Mouse (Mus musculus) layer of hippocampus, postnatal 14 days (tissue): ENCODE results near the gene Cox10. TPM values are rescaled to one million over a fixed set of nuclear protein-coding genes. Genes with fewer than 3 reads are reported as not detected.

Source experiments
- DNase-seq, 2 experiments: peaks; one replicate each; pipeline ENCODE4 v3.0.0; 2021 to 2022; ENCODE audit warnings: low spot score in 2 of 2, mixed read lengths in 1 of 2
- total RNA-seq, 2 experiments: library from RNA; stranded (reverse); gene quantifications; 2 replicates each; pipeline ENCODE4 v1.2.3; 2021

The Cox10 gene
- total RNA-seq, 2 experiments from 2014 or later = 23.5 to 25.8 TPM

GRCm38 (mm10) chr11:64002629-64003028 lies 76.6 kb downstream of the Cox10 start:
- DNase-seq = no peak

- DNase-seq = no peak
Measured at GRCm38 (mm10) chr11:64001111-64001510, 78.2 kb downstream of the Cox10 start.

GRCm38 (mm10) chr11:64000200-64000794 lies 79.0 kb downstream of the Cox10 start:
- no peak for DNase-seq

GRCm38 (mm10) chr11:63999431-63999830 lies 79.8 kb downstream of the Cox10 start:
- no peak for DNase-seq

- no peak for DNase-seq
Measured at GRCm38 (mm10) chr11:63991958-63992357, 87.3 kb downstream of the Cox10 start.

- DNase-seq = no peak
Measured at GRCm38 (mm10) chr11:63990759-63991158, 88.5 kb downstream of the Cox10 start.

GRCm38 (mm10) chr11:63990311-63990710 lies 89.0 kb downstream of the Cox10 start:
- DNase-seq = no peak

GRCm38 (mm10) chr11:63988991-63989860 lies 90.0 kb downstream of the Cox10 start:
- no peak for DNase-seq

GRCm38 (mm10) chr11:63988031-63988665 lies 91.1 kb downstream of the Cox10 start:
- no peak for DNase-seq

GRCm38 (mm10) chr11:63986710-63987109 lies 92.6 kb downstream of the Cox10 start:
- DNase-seq = no peak

GRCm38 (mm10) chr11:63985481-63985880 lies 93.8 kb downstream of the Cox10 start:
- DNase-seq = no peak

GRCm38 (mm10) chr11:63984622-63985168 lies 94.6 kb downstream of the Cox10 start:
- DNase-seq = no peak

- DNase-seq = no peak
Measured at GRCm38 (mm10) chr11:63977741-63978140, 101.5 kb downstream of the Cox10 start.

- DNase-seq = no peak
Measured at GRCm38 (mm10) chr11:63976775-63977174, 102.5 kb downstream of the Cox10 start.

- DNase-seq = no peak
Measured at GRCm38 (mm10) chr11:63975260-63975899, 103.9 kb downstream of the Cox10 start.

- no peak for DNase-seq
Measured at GRCm38 (mm10) chr11:63973973-63974372, 105.3 kb downstream of the Cox10 start.

- no peak for DNase-seq
Measured at GRCm38 (mm10) chr11:63971462-63971861, 107.8 kb downstream of the Cox10 start.

- no peak for DNase-seq
Measured at GRCm38 (mm10) chr11:63970818-63971217, 108.5 kb downstream of the Cox10 start.

- peak in 1 of 2 experiments; percentile 65 for DNase-seq
Measured at GRCm38 (mm10) chr11:63969205-63969910, 109.9 kb downstream of the Cox10 start.

GRCm38 (mm10) chr11:63968388-63969035 lies 110.8 kb downstream of the Cox10 start:
- DNase-seq = no peak
